ENCODE assay signal across 25 mouse cellular contexts in the genomic region with DNA sequence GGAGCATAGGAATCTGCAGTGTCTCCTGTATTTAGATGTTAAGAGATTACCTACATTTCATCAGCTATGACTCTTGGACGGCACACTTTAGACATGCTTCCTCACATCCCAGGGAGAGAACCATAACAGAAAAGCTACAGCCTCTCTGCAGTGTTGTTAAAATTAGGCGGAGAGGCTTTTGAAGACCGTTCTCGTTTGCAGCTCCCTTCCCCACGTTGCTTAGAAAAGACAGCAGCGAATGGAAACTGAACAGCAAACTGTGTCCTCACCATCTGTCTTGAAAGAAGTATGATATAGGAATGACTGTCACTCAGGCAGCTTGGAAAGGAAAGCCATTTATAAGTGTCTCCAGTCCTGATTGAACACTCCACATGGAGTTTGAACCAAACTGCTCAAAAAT. TPM values are rescaled to one million over a fixed set of nuclear protein-coding genes. Genes with fewer than 3 reads are reported as not detected.
DNase-seq lines count a peak whose midpoint lies in the region; ATAC-seq and TF ChIP-seq lines count a peak whose summit lies in the region.
"Had no signal": no experiment of that assay in that cellular context is flagged by ENCODE, and none has a peak within 500 bp of the region (broad histone marks: within the 10 kb centered on the region; RNA-seq: fewer than 3 reads in every experiment).

No protein-coding gene starts in this region.

- WGBS in heart, embryonic 10.5 days: 79% methylated on average over 6 of the region's 6 CpGs
- 89% methylated on average over 6 of the region's 6 CpGs for WGBS in hindbrain, embryonic 14.5 days

- no peak overlapping the region for H3K9ac ChIP-seq in hindbrain, embryonic 14.5 days
- H3K9ac ChIP-seq: heart, embryonic 15.5 days; hindbrain, embryonic 13.5 days had no signal

- ATAC-seq in hindbrain, embryonic 14.5 days (ENCODE audit: low FRiP score): no peak
- ATAC-seq: activated CD4-positive, CD25-positive, alpha-beta regulatory T cell, adult 4 months; forebrain, embryonic 14.5 days; Patski had no signal

- TF ChIP-seq POLR2A in cortical plate, adult 2 months (IDR thresholded peaks at IDR 0.05; ENCODE audit: extremely low read depth, insufficient read depth, low read length): no peak

- H3K4me1 ChIP-seq in heart, embryonic 10.5 days: no peaks in the 10 kb centered on the region
- no peaks in the 10 kb centered on the region for H3K4me1 ChIP-seq in cortical plate, adult 2 months (ENCODE audit: control insufficient read depth, insufficient read depth, low read length)
- no peaks in the 10 kb centered on the region for H3K4me1 ChIP-seq in hindbrain, embryonic 14.5 days (replicated peaks; ENCODE audit: control insufficient read depth, insufficient read depth, low read length)
- H3K4me1 ChIP-seq: embryonic facial prominence, embryonic 10.5 days; forebrain, embryonic 10.5 days; heart, embryonic 15.5 days; hindbrain, embryonic 13.5 days had no signal

- H3K27me3 ChIP-seq in heart, embryonic 10.5 days (ENCODE audit: insufficient read depth, poor library complexity, severe bottlenecking): no peaks in the 10 kb centered on the region
- no peaks in the 10 kb centered on the region for H3K27me3 ChIP-seq in hindbrain, embryonic 14.5 days (ENCODE audit: control insufficient read depth, insufficient read depth, low read length)
- H3K27me3 ChIP-seq: CH12.LX; heart, embryonic 15.5 days; hindbrain, embryonic 13.5 days had no signal

- no peak overlapping the region for H3K4me2 ChIP-seq in hindbrain, embryonic 14.5 days (replicated peaks)
- H3K4me2 ChIP-seq: heart, embryonic 11.5 days; heart, embryonic 15.5 days; hindbrain, embryonic 13.5 days had no signal

- intact Hi-C loops in left cerebral cortex, postnatal 14 days (cut with DNase I): loop anchor here (10.0 kb wide), 1 partner anchor 255 kb away; no protein-coding TSS in a partner anchor

- H3K36me3 ChIP-seq in heart, embryonic 10.5 days: no peaks in the 10 kb centered on the region
- H3K36me3 ChIP-seq in hindbrain, embryonic 14.5 days (replicated peaks; ENCODE audit: control insufficient read depth, insufficient read depth): no peaks in the 10 kb centered on the region
- H3K36me3 ChIP-seq: embryonic facial prominence, embryonic 10.5 days; forebrain, embryonic 10.5 days; heart, embryonic 15.5 days; hindbrain, embryonic 13.5 days had no signal

- TF ChIP-seq CTCF in cortical plate, adult 2 months (IDR thresholded peaks at IDR 0.05; ENCODE audit: extremely low read depth, insufficient read depth, low read length): no peak

- H3K27ac ChIP-seq in heart, embryonic 10.5 days: no peak overlapping the region
- H3K27ac ChIP-seq in cortical plate, adult 2 months (ENCODE audit: insufficient read depth, low read length): 0 out of 2 replicates have a peak overlapping the region, but pooled peaks have one; percentile 3
- no peak overlapping the region for H3K27ac ChIP-seq in hindbrain, embryonic 14.5 days
- H3K27ac ChIP-seq: embryonic facial prominence, embryonic 10.5 days; forebrain, embryonic 10.5 days; gastrocnemius, adult 2 months; heart, embryonic 15.5 days; hindbrain, embryonic 13.5 days had no signal

- no peaks in the 10 kb centered on the region for H3K9me3 ChIP-seq in heart, embryonic 10.5 days
- H3K9me3 ChIP-seq in hindbrain, embryonic 14.5 days (ENCODE audit: control insufficient read depth, low read length): no peaks in the 10 kb centered on the region
- H3K9me3 ChIP-seq: embryonic facial prominence, embryonic 10.5 days; forebrain, embryonic 10.5 days; heart, embryonic 15.5 days; hindbrain, embryonic 13.5 days had no signal

- peak; percentile 14 for DNase-seq in heart, adult 11 months
- DNase-seq in heart, embryonic 10.5 days (ENCODE audit: low spot score): no peak
- peak; percentile 22 to 43 for DNase-seq in left cerebral cortex, postnatal 14 days (ENCODE audit: low spot score in 2 of 2)
- no peak for DNase-seq in left cerebral cortex, adult 8-10 months (ENCODE audit: low spot score in 2 of 2)
- DNase-seq in hindbrain, embryonic 14.5 days (ENCODE audit: low spot score): no peak
- DNase-seq: adrenal gland, postnatal 14 days; cerebellum, adult 18-20 months; cerebellum, adult 9-11 months; cerebellum, postnatal 36 days; gastrocnemius, adult 2 months; gastrocnemius, postnatal 25 days; heart, adult 18-20 months; heart, postnatal 14 days had no signal

- H3K4me3 ChIP-seq in heart, embryonic 10.5 days: no peak overlapping the region
- no peak overlapping the region for H3K4me3 ChIP-seq in cortical plate, adult 2 months (ENCODE audit: insufficient read depth, low read length)
- no peak overlapping the region for H3K4me3 ChIP-seq in hindbrain, embryonic 14.5 days (replicated peaks; ENCODE audit: low read length)
- H3K4me3 ChIP-seq: embryonic facial prominence, embryonic 10.5 days; erythroblast, embryonic 14.5 days; forebrain, embryonic 10.5 days; gastrocnemius, adult 2 months; heart, embryonic 15.5 days; hindbrain, embryonic 13.5 days had no signal

RNA-seq across cellular contexts. Expression of a gene that starts 23.0 kb away (rescaled TPM):
- polyA plus RNA-seq in heart, embryonic 10.5 days (2016; fragmentation: Nextera tagmentation; extraction: Ambion mirVana): 0.34 and 0.79 TPM in 2 replicates
- total RNA-seq in left cerebral cortex, postnatal 14 days (2021): 10 to 100 TPM; 69.5 to 82.9 TPM
- total RNA-seq in left cerebral cortex, adult 8-10 months (2022): 10 to 100 TPM; 34.0 to 44.6 (median 39.6) TPM
- 18.8 and 26.4 TPM in 2 replicates for polyA plus RNA-seq in cortical plate, adult 2 months (2012; rRNA removed)
- 21.2 and 22.8 TPM in 2 replicates for polyA plus RNA-seq in hindbrain, embryonic 14.5 days (2014; fragmentation: Nextera tagmentation; extraction: Ambion mirVana)
- total RNA-seq: gastrocnemius, adult 2 months; gastrocnemius, postnatal 25 days; heart, adult 18-20 months; hematopoietic stem cell, adult 5-6 weeks had no signal
- polyA plus RNA-seq: activated CD4-positive, CD25-positive, alpha-beta regulatory T cell, adult 4 months; erythroblast, embryonic 14.5 days; Patski had no signal

Comparison
In these comparisons a context has a peak if more than half of its experiments do, and no peak if none do; other contexts are left out.
1. DNase-seq: peak in heart, adult 11 months (single experiment) and left cerebral cortex, postnatal 14 days (2 of 2); none in heart, embryonic 10.5 days (single experiment), left cerebral cortex, adult 8-10 months (0 of 2) and hindbrain, embryonic 14.5 days (single experiment).
2. RNA of a gene that starts 23.0 kb away (polyA plus RNA-seq): 21.2 to 22.8 TPM in hindbrain, embryonic 14.5 days and 18.8 to 26.4 TPM in cortical plate, adult 2 months; 0.34 to 0.79 TPM in heart, embryonic 10.5 days; every median in the first group is over 10 times any median in the second.